Mouse (Mus musculus): ENCODE measurements around the gene Trpm3.

The Trpm3 gene

GRCm38 (mm10) chr19:22478295-22478989, 339.6 kb downstream of the Trpm3 start:
- no peak for DNase-seq (ENCODE audit: low read depth)

GRCm38 (mm10) chr19:22503469-22503868, 364.6 kb downstream of the Trpm3 start:
- no peak for DNase-seq (ENCODE audit: low read depth)

GRCm38 (mm10) chr19:22518508-22518907, 379.7 kb downstream of the Trpm3 start:
- DNase-seq (ENCODE audit: low read depth), result no peak

- no peak for DNase-seq (ENCODE audit: low read depth)
Observed at GRCm38 (mm10) chr19:22527944-22528343, 389.1 kb downstream of the Trpm3 start.

GRCm38 (mm10) chr19:22542990-22543709, 404.3 kb downstream of the Trpm3 start:
- DNase-seq (ENCODE audit: low read depth), result no peak

- DNase-seq (ENCODE audit: low read depth), result peak; percentile 10
Observed at GRCm38 (mm10) chr19:22552179-22552578, 413.3 kb downstream of the Trpm3 start.

- DNase-seq (ENCODE audit: low read depth), result no peak
Observed at GRCm38 (mm10) chr19:22554421-22554941, 415.6 kb downstream of the Trpm3 start.

GRCm38 (mm10) chr19:22572396-22572795, 433.6 kb downstream of the Trpm3 start:
- no peak for DNase-seq (ENCODE audit: low read depth)

GRCm38 (mm10) chr19:22572849-22573248, 434.0 kb downstream of the Trpm3 start:
- DNase-seq (ENCODE audit: low read depth), result no peak

- DNase-seq (ENCODE audit: low read depth), result no peak
Observed at GRCm38 (mm10) chr19:22582120-22582745, 443.4 kb downstream of the Trpm3 start.

- no peak for DNase-seq (ENCODE audit: low read depth)
Observed at GRCm38 (mm10) chr19:22594492-22594891, 455.6 kb downstream of the Trpm3 start.

GRCm38 (mm10) chr19:22595246-22595645, 456.4 kb downstream of the Trpm3 start:
- DNase-seq (ENCODE audit: low read depth), result no peak

- no peak for DNase-seq (ENCODE audit: low read depth)
Observed at GRCm38 (mm10) chr19:22596715-22597114, 457.9 kb downstream of the Trpm3 start.

- no peak for DNase-seq (ENCODE audit: low read depth)
Observed at GRCm38 (mm10) chr19:22604322-22604721, 465.5 kb downstream of the Trpm3 start.

GRCm38 (mm10) chr19:22607985-22608684, 469.3 kb downstream of the Trpm3 start:
- DNase-seq (ENCODE audit: low read depth), result no peak

- DNase-seq (ENCODE audit: low read depth), result no peak
Observed at GRCm38 (mm10) chr19:22611621-22612020, 472.8 kb downstream of the Trpm3 start.

- DNase-seq (ENCODE audit: low read depth), result no peak
Observed at GRCm38 (mm10) chr19:22615367-22615766, 476.5 kb downstream of the Trpm3 start.

GRCm38 (mm10) chr19:22624801-22625513, 486.1 kb downstream of the Trpm3 start:
- DNase-seq (ENCODE audit: low read depth), result no peak

GRCm38 (mm10) chr19:22628878-22629277, 490.0 kb downstream of the Trpm3 start:
- DNase-seq (ENCODE audit: low read depth), result no peak

GRCm38 (mm10) chr19:22631316-22631715, 492.5 kb downstream of the Trpm3 start:
- DNase-seq (ENCODE audit: low read depth), result no peak

GRCm38 (mm10) chr19:22635635-22636034, 496.8 kb downstream of the Trpm3 start:
- DNase-seq (ENCODE audit: low read depth), result no peak

GRCm38 (mm10) chr19:22637786-22638185, 498.9 kb downstream of the Trpm3 start:
- DNase-seq (ENCODE audit: low read depth), result no peak
